Mouse (Mus musculus) right cerebral cortex, postnatal 10 days (tissue): ENCODE data around the gene Sgip1.

Experiments used
- DNase-seq, 2 experiments: peaks; one replicate each; pipeline ENCODE4 v3.0.0; 2021; ENCODE audit warnings: low spot score in 2 of 2

Sgip1 gene

GRCm38 (mm10) chr4:102741287-102741686 lies at the start of gene Sgip1:
Sgip1 (plus strand) TSS chr4:102741297.
- DNase-seq, result no peak

DNA sequence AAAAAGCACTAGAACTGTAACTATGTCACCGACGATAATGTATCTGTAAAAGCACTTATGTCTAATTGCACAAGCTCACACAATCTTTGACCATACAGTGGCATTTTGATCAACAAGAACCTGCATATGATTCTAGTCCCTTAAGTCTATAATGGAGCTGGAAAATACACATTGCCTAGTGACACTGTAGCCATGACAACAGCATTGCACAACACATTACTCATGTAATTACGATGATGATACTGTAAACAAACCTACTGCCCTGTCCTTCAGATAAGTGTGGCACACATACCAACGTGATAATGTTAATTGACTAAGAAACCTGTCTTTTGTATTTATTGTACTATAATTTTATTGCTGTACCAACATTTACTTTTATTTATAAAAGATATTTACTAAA lies 49.7 kb upstream of the Sgip1 start:
- DNase-seq, result no peak

- no peak for DNase-seq
Measured at GRCm38 (mm10) chr4:102697966-102698365, 43.1 kb upstream of the Sgip1 start.

DNA sequence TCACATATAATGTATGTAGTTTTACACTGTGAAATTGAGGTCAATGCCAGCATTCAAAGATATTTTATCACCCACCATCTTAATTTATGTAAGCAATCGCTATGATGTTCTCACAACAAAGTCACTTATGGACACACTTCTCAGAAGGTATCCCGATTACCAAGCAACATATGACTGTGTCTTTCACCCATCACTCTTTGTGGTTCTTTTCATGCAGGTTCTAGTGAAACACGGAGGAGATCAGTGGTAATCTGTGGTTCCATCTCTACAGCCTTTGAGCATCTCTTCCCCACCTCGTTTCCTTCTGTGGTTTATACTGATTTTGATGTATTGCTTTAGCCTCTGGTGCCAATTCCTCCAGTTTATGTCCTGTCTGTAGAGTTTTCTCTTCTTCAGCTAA lies 29.4 kb upstream of the Sgip1 start:
- no peak for DNase-seq

DNA sequence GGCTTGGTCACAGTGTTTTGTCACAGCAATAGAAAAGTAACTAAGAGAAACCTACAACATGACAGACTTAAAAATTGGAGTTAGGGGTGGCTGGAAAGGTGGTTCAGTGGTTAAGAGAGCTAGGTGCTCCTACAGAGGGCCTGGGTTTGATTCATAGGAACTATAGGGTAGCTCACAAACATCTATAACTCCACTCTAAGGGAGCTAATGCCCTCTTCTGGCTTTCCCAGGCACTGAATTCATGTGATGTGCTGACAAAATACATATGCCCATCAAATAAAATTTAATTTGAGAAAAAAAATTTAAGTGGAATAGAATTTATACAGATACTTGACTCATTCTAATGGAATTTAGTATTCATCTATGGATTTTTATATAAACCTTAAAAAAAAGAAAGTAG lies 25.6 kb upstream of the Sgip1 start:
- DNase-seq, result no peak

DNA sequence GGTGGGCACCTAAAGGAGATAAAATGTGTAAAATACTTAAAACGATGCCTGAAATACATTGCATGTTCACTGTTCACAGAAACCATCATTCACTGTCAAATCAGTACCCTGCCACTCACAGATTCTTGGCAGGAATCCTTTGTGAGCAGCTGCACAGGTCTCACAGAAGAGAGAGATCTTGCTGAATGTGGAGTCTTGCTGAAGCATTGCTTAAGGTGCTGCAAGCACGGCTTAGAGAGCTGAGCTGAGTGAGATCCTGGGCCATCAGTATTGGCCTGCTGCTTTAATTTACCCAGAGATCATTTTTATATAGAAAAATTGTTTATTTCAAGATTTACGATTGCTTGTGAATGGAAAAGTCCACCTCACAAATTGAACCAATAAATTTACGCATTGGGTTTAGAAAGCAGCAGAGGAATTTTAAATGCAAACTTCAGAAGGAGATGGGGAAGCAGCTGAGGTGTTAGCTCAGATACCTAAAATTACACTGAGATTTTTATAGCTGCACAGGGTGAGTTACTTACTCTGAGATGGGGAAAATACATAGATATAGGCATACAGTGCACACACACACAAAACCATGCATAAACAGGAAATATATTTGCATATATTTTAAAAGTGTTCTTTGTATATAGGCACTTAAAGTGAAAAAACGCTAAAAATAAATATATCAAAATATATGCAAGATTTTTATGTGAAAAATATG lies 23.8 kb upstream of the Sgip1 start:
- DNase-seq, result no peak

GRCm38 (mm10) chr4:102719535-102719934 lies 21.6 kb upstream of the Sgip1 start:
- no peak for DNase-seq

GRCm38 (mm10) chr4:102719951-102720350 lies 21.1 kb upstream of the Sgip1 start:
- DNase-seq, result no peak

DNA sequence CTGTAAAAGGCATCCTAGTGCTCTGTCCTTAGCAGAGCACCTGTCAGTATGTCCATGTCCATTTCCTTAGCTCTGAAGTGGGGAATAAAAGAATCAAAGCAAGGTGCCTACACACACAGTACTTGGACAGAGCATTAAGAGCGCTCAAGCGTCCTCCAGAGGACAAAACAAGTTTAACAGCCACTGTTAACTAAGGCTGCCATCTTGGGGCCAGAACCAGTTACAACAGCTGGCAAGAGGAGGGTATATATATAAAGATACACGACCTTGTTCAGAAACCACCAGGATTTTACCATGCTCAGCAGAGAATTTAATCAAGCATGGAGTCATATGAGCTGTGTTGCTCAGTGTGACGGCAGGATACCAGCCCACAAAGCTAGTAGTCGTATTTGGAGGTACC lies 16.7 kb upstream of the Sgip1 start:
- no peak for DNase-seq

GRCm38 (mm10) chr4:102730976-102731375 lies 10.1 kb upstream of the Sgip1 start:
- DNase-seq, result no peak

- DNase-seq, result no peak
Measured at GRCm38 (mm10) chr4:102734022-102734657, 7.0 kb upstream of the Sgip1 start.

DNA sequence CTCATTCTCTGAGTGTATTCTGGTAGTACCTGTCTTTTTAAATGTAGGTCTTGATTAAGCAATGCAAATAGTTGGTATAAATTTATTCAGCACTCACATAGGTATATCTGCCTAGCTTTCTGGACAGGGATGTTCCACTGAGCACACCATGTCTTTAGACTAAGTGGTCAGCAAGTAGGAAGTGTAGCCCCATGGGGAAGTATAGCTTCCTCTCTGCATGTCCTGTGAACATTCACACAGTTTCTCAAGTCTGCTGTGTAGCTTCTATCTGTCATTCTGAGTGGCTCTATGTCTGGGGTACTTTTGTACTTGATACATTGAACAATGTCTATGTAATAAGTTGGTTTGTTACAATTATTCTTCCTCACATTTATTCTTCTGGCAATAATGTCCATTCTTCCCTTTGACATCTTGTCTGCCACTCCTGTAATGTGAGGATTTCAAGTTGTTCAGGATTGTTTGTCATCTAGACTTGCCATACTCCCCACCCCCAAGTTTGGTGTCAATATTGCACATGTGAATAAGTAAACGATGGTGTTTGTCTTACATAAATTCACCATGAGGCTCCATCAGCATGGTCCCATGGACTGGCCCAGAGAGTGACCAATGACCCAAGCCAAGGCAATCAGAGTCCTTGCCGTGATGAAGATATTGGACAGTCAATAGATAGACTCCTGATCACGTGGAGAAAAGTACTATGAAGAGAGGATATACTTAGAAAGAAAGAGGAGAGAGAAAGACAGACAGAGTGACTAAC lies 12.4 kb downstream of the Sgip1 start:
- DNase-seq, result no peak

DNA sequence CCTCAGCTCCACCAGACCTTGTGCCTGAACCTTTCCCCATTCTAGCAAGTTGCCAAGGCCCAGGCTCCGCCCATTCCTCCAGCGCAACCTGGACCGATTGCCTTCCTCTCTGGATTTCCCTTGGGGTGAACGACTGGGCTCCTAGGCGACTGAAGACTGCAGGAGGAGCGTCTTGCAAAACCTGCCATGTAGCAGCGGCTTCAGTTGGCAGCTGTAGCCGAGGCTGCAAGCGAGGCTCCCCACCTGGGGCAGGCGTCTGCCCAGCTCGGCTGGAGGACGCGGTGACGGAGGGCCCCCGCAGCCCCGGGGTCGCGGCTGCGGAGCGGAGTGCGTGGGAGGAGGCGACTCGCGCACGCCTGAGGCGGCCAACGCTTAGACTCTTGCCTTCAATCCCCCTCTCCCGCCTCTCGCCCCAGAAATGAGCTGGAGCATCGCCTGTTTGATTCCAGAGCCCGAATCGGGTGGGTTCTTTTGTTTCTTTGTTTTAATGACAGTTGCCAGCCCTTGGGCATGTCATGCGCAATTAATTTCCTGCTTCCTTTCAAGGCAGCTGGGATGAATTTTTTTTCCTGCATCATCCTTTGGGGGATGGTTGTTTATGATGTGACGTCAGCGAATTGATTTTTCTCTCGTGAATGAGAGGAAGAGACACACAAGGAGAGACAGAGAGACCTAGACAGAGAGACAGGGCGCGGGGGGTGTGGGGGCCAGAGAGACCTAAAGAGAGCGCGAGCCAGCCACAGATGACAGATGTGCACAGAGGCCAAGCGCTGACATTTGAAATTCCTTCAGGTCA lies 18.2 kb downstream of the Sgip1 start:
- DNase-seq, result peak; percentile 72 to 77

- DNase-seq, result peak; percentile 96 to 98
Measured at GRCm38 (mm10) chr4:102760042-102760821, 19.1 kb downstream of the Sgip1 start.

GRCm38 (mm10) chr4:102762075-102762474 lies 21.0 kb downstream of the Sgip1 start:
- peak in 1 of 2 experiments; percentile 20 for DNase-seq

- peak in 1 of 2 experiments; percentile 31 for DNase-seq
Measured at GRCm38 (mm10) chr4:102769070-102769469, 28.0 kb downstream of the Sgip1 start.

GRCm38 (mm10) chr4:102769936-102770335 lies 28.8 kb downstream of the Sgip1 start:
- peak in 1 of 2 experiments; percentile 26 for DNase-seq

- no peak for DNase-seq
Measured at GRCm38 (mm10) chr4:102771598-102772357, 30.7 kb downstream of the Sgip1 start.

DNA sequence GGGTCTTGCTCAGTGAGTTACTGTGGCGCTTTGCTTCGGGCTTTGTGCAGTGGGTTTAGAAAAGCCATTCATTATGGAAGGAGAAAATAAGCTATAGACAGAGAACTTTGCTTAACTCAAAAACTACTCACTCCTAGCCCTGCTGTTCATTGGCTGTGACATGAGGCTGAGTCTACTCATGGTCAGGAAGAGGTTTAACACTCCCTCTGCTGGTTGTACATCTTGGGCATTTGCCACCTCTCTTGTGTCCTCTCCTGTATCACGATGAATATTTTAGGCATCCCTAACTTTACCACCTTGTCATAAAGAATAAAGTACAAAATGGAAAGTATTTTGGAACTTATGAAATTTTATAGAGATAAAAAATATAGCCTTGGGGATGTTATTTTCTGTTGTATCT lies 32.1 kb downstream of the Sgip1 start:
- DNase-seq, result no peak

GRCm38 (mm10) chr4:102773841-102774240 lies 32.7 kb downstream of the Sgip1 start:
- no peak for DNase-seq
